Mouse (Mus musculus) spleen, adult 2 months (tissue): ENCODE data around the gene Tanc1. TPM values are rescaled to one million over a fixed set of nuclear protein-coding genes. Genes with fewer than 3 reads are reported as not detected.

ENCODE experiments used
- DNase-seq, 2 experiments: peaks; one replicate each; pipeline versions ENCODE4 v3.0.0 to v3.0.0-alpha.2; 2012 to 2021; ENCODE audit warnings: low spot score in 2 of 2, low read depth in 1 of 2
- H3K27ac ChIP-seq: fragments of 200-500 bp; 2 replicates; pipeline ENCODE4 v1.5.1; 2012; ENCODE audit warnings: low read length, inconsistent platforms; ENCODE audit not compliant: insufficient read depth
- H3K27me3 ChIP-seq: fragments of 200-500 bp; 2 replicates; pipeline ENCODE4 v1.6.1; 2012; ENCODE audit warnings: mild to moderate bottlenecking, moderate library complexity, low read length, inconsistent platforms; ENCODE audit not compliant: control insufficient read depth, insufficient read depth
- H3K36me3 ChIP-seq: fragments of 200-500 bp; 2 replicates; pipeline ENCODE4 v1.6.1; 2012; ENCODE audit warnings: mild to moderate bottlenecking, low read length, inconsistent platforms; ENCODE audit not compliant: control insufficient read depth, insufficient read depth
- H3K4me1 ChIP-seq: fragments of 200-500 bp; 2 replicates; pipeline ENCODE4 v1.6.1; 2011; ENCODE audit warnings: inconsistent platforms; ENCODE audit not compliant: control insufficient read depth, insufficient read depth, insufficient read length
- H3K4me3 ChIP-seq: fragments of 200-500 bp; 2 replicates; pipeline ENCODE4 v1.5.1; 2011; ENCODE audit warnings: mild to moderate bottlenecking, inconsistent platforms; ENCODE audit not compliant: insufficient read depth, insufficient read length; ENCODE audit errors: extremely low read depth
- CTCF ChIP-seq: fragments of 200-500 bp; IDR thresholded peaks from 2 replicates; pipeline ENCODE4 v1.5.1; 2011; ENCODE audit warnings: mild to moderate bottlenecking, inconsistent platforms; ENCODE audit not compliant: insufficient read depth, insufficient read length, insufficient replicate concordance; ENCODE audit errors: extremely low read depth
- POLR2A ChIP-seq: fragments of 200-500 bp; IDR thresholded peaks from 2 replicates; pipeline ENCODE4 v1.6.1; 2011; ENCODE audit warnings: low read depth, low read length, inconsistent platforms
- WGBS: fragments of 180-500 bp; shearing (Covaris S2); methylation state at CpG from one replicate; pipeline ENCODE4 v1.1.7; 2018; 5-methylcytosine and 5-hydroxymethylcytosine counted together
- polyA plus RNA-seq: library from polyadenylated mRNA; depleted of rRNA; stranded (reverse); fragments of >200 nt; gene quantifications from 2 replicates; pipeline ENCODE4 v1.2.3, GENCODE M21; 2012

The Tanc1 gene
- polyA plus RNA-seq, 1 experiment, result 5.5 TPM

DNA sequence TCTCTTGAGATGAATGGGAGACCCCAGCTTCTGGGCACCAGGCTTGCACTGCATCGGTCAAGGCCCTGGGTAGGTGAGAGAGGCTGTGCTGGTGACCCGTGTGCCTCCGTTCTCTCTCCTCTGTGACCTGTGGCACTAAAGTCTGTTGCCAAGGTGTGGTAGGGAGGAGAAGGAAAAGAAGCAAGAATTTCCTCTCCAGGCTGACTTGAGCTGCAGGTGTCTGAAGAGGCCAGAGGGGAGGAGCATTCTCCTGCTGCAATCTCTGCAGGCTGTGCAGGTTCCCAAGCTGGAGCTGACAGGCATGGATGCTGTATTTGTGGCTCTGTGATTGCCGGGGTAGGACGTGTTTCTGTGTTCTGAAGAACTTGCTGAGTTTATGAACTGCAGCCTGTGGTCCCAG, 163.3 kb downstream of the Tanc1 start:
- Histone ChIP-seq H3K4me3 (no peak overlapping the region), H3K4me1 (no peaks in the 10 kb centered on the region), H3K27ac (no peak overlapping the region), H3K36me3 (no peaks in the 10 kb centered on the region), H3K27me3 (no peaks in the 10 kb centered on the region)
- 94% methylated on average over 5 of the region's 5 CpGs for WGBS
- TF ChIP-seq CTCF (no peak), POLR2A (no peak)
- DNase-seq, result no peak

DNA sequence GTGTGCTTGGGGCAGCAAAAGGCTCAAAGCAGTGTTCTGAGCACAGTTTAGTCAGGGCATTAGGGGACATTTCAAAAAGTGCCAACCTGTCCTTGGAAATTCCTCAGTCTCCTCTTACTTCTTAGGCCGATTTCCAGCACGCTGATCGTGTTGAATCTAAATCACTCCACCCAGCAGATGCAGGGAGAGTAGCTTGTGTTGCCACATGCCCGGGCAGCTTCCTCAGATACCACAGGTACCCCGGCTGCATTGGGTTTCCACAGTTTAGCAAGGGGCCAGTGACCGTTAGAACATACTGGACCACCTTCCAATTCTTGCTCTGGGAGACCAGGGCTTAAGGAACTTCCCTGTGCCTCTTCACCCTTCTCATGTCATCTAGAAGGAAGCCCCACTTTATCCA, 164.0 kb downstream of the Tanc1 start:
- Histone ChIP-seq H3K36me3 (no peaks in the 10 kb centered on the region), H3K27me3 (no peaks in the 10 kb centered on the region), H3K4me1 (no peaks in the 10 kb centered on the region), H3K27ac (no peak overlapping the region), H3K4me3 (no peak overlapping the region)
- TF ChIP-seq POLR2A (no peak), CTCF (no peak)
- 92% methylated on average over 6 of the region's 6 CpGs for WGBS
- no peak for DNase-seq

- no peak for TF ChIP-seq POLR2A
- no peak for TF ChIP-seq CTCF
- no peak overlapping the region for H3K4me3 ChIP-seq
- no peaks in the 10 kb centered on the region for H3K27me3 ChIP-seq
- no peak for DNase-seq
- H3K4me1 ChIP-seq, result no peaks in the 10 kb centered on the region
- WGBS, result 88% methylated on average over 10 of the region's 10 CpGs
- H3K27ac ChIP-seq, result no peak overlapping the region
- H3K36me3 ChIP-seq, result no peaks in the 10 kb centered on the region
These were observed 167.5 kb downstream of the Tanc1 start for GRCm38 (mm10) chr2:59779355-59779754.

- no peak for DNase-seq
- 77% methylated on average over 5 of the region's 5 CpGs for WGBS
- H3K36me3 ChIP-seq, result no peaks in the 10 kb centered on the region
- TF ChIP-seq POLR2A (no peak), CTCF (no peak)
- H3K4me3 ChIP-seq, result no peak overlapping the region
- H3K27me3 ChIP-seq, result no peaks in the 10 kb centered on the region
- no peak overlapping the region for H3K27ac ChIP-seq
- no peaks in the 10 kb centered on the region for H3K4me1 ChIP-seq
These were observed 168.4 kb downstream of the Tanc1 start for GRCm38 (mm10) chr2:59780240-59780639.

GRCm38 (mm10) chr2:59783055-59783831, 171.4 kb downstream of the Tanc1 start:
- H3K4me3 ChIP-seq, result no peak overlapping the region
- no peaks in the 10 kb centered on the region for H3K27me3 ChIP-seq
- 94% methylated on average over 12 of the region's 12 CpGs for WGBS
- H3K4me1 ChIP-seq, result no peaks in the 10 kb centered on the region
- no peak overlapping the region for H3K27ac ChIP-seq
- no peaks in the 10 kb centered on the region for H3K36me3 ChIP-seq
- TF ChIP-seq CTCF (no peak), POLR2A (no peak)
- DNase-seq, result no peak

GRCm38 (mm10) chr2:59783832-59784627, 172.2 kb downstream of the Tanc1 start:
- WGBS, result 90% methylated on average over 12 of the region's 12 CpGs
- Histone ChIP-seq H3K4me3 (no peak overlapping the region), H3K36me3 (no peaks in the 10 kb centered on the region), H3K27me3 (no peaks in the 10 kb centered on the region), H3K27ac (no peak overlapping the region), H3K4me1 (no peaks in the 10 kb centered on the region)
- no peak for DNase-seq
- TF ChIP-seq CTCF, result no peak
- TF ChIP-seq POLR2A, result no peak

GRCm38 (mm10) chr2:59784628-59784883, 172.7 kb downstream of the Tanc1 start:
- H3K36me3 ChIP-seq, result no peaks in the 10 kb centered on the region
- no peaks in the 10 kb centered on the region for H3K27me3 ChIP-seq
- H3K27ac ChIP-seq, result no peak overlapping the region
- H3K4me1 ChIP-seq, result no peaks in the 10 kb centered on the region
- no peak for DNase-seq
- H3K4me3 ChIP-seq, result no peak overlapping the region
- WGBS, result 93% methylated on average over 6 of the region's 6 CpGs
- no peak for TF ChIP-seq POLR2A
- no peak for TF ChIP-seq CTCF
